Mouse (Mus musculus) small intestine, adult 2 months (tissue): ENCODE data around the gene Rasgrp1.

Source experiments
- CTCF ChIP-seq: fragments of 200-500 bp; IDR thresholded peaks from 2 replicates; pipeline ENCODE4 v1.5.1; 2012; ENCODE audit warnings: low read depth, mild to moderate bottlenecking, control low read depth, inconsistent platforms, low read length, moderate library complexity, mixed read lengths; ENCODE audit not compliant: insufficient replicate concordance, insufficient read length; ENCODE audit errors: extremely low read depth
- POLR2A ChIP-seq: fragments of 200-500 bp; IDR thresholded peaks from 2 replicates; pipeline ENCODE4 v1.6.1; 2012; ENCODE audit warnings: low read depth, mild to moderate bottlenecking, control low read depth, inconsistent platforms, low read length, moderate library complexity

DNA sequence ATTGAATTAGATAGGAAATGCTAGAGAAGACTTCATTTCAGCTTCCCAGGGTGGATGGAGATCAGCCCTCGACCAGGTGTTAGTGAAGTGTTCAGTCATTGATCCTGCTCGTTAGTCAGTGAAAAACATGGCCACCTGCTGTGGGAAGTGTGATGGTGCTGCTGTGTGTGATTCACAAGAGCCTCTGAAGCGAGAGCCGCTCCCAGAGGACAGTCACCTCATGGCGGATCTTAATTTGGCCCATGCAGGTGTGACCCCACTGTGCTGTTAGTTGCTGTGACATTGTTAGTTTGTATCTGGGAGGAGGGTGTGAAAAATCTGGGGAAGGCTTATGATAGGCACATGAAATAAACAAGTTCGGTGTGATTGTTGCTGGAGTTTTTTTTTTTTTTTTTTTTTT, 7.3 kb upstream of the Rasgrp1 start:
- TF ChIP-seq CTCF (no peak), POLR2A (no peak)
